12 mouse cellular contexts compared by ENCODE assay signal in the genomic region with DNA sequence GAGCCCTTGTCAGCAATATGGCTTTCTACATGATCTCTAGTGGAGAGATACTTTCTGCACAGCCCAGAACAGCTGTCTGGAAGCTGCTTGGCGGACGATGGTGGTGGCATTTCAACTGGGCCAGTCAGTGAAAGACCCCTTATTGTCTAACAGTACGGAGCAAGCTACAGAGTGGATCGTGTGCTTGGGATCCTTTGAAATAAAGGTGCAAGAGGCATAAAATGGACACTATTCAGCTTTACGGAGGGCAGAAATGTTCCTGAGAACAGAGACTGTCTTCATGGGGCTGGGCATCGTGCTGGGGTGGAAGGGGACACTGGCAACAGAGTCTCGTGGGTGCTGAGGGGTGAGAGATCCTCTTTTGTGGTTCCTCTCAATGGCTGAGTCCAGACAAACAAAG.
"Had no signal": no experiment of that assay in that cellular context is flagged by ENCODE, and none has a peak within 500 bp of the region (broad histone marks: within the 10 kb centered on the region; RNA-seq: fewer than 3 reads in every experiment).

No protein-coding gene starts in this region.

- H3K27me3 ChIP-seq: limb, embryonic 13.5 days; neural tube, embryonic 13.5 days had no signal

- H3K9me3 ChIP-seq: limb, embryonic 13.5 days; neural tube, embryonic 13.5 days had no signal

- H3K27ac ChIP-seq: kidney, postnatal 0 days; limb, embryonic 13.5 days; liver, embryonic 14.5 days; neural tube, embryonic 13.5 days had no signal

- H3K36me3 ChIP-seq: limb, embryonic 13.5 days; neural tube, embryonic 13.5 days had no signal

- H3K4me3 ChIP-seq: limb, embryonic 13.5 days; neural tube, embryonic 13.5 days had no signal

- H3K4me2 ChIP-seq: limb, embryonic 13.5 days; neural tube, embryonic 13.5 days had no signal

- DNase-seq: kidney, adult 11 months; kidney, adult 9 months; kidney, postnatal 36 days; lung, adult 18-20 months; midbrain, embryonic 14.5 days; retina, postnatal 1 day; right cerebral cortex, postnatal 25 days; thymus, postnatal 4 days had no signal

- H3K9ac ChIP-seq: limb, embryonic 13.5 days; liver, embryonic 14.5 days; neural tube, embryonic 13.5 days had no signal
